Mouse (Mus musculus) midbrain, embryonic 11.5 days (tissue): ENCODE measurements around the gene Tnfsfm13. TPM values are rescaled to one million over a fixed set of nuclear protein-coding genes. Genes with fewer than 3 reads are reported as not detected.
A peak's percentile ranks its signal among the peaks of the same experiment; 100 is the strongest.

Experiments used
- ATAC-seq: fragments of 200-750 bp; cut with Nextera tagmentation; 2 replicates; pipeline ENCODE4 v1.8.0; 2017; ENCODE audit warnings: moderate TSS enrichment, moderate library complexity; ENCODE audit not compliant: low FRiP score
- DNase-seq: peaks from one replicate; pipeline ENCODE4 v3.0.0; 2015; ENCODE audit warnings: low spot score; ENCODE audit errors: missing footprints
- H3K27ac ChIP-seq: fragments of 300-500 bp; sonication (generic); 2 replicates; pipeline ENCODE4 v1.5.1; 2014; ENCODE audit warnings: low read depth, low read length
- H3K27me3 ChIP-seq: fragments of 300-500 bp; sonication (generic); 2 replicates; pipeline ENCODE4 v1.6.1; 2014; ENCODE audit warnings: mild to moderate bottlenecking, low read length, moderate library complexity, mixed read lengths; ENCODE audit not compliant: control insufficient read depth, insufficient read depth
- H3K36me3 ChIP-seq: fragments of 300-500 bp; sonication (generic); 2 replicates; pipeline ENCODE4 v1.6.1; 2014; ENCODE audit warnings: mild to moderate bottlenecking, low read length, moderate library complexity, mixed read lengths; ENCODE audit not compliant: control insufficient read depth, insufficient read depth
- H3K4me1 ChIP-seq: fragments of 300-500 bp; sonication (generic); 2 replicates; pipeline ENCODE4 v1.6.1; 2014; ENCODE audit warnings: low read length; ENCODE audit not compliant: control insufficient read depth, insufficient read depth
- H3K4me2 ChIP-seq: fragments of 300-500 bp; sonication (generic); 2 replicates; pipeline ENCODE4 v1.6.1; 2014; ENCODE audit warnings: mild to moderate bottlenecking, moderate library complexity
- H3K4me3 ChIP-seq: fragments of 300-500 bp; sonication (generic); 2 replicates; pipeline ENCODE4 v1.5.1; 2014; ENCODE audit warnings: low read depth, low read length
- H3K9ac ChIP-seq: fragments of 300-500 bp; sonication (generic); 2 replicates; pipeline ENCODE4 v1.6.1; 2014; ENCODE audit warnings: low read length
- H3K9me3 ChIP-seq: fragments of 300-500 bp; sonication (generic); 2 replicates; pipeline ENCODE4 v1.6.1; 2016; ENCODE audit warnings: low read length; ENCODE audit not compliant: control insufficient read depth
- WGBS: fragments of 180-500 bp; shearing (Covaris S2); extraction: QIAGEN DNeasy Blood & Tissue Kit; methylation state at CpG from one replicate; pipeline ENCODE4 v1.1.7; 2014; 5-methylcytosine and 5-hydroxymethylcytosine counted together
- polyA plus RNA-seq: library from polyadenylated mRNA; unstranded; fragments of >200 nt; fragmentation: Nextera tagmentation; extraction: Ambion mirVana; gene quantifications from 2 replicates; pipeline ENCODE4 v1.2.1, GENCODE M21; 2014

Gene Tnfsfm13
- polyA plus RNA-seq, 1 experiment from 2014 or later: 0.78 TPM

- ATAC-seq (peak; percentile 38), DNase-seq (peak; percentile 86)
- Histone ChIP-seq H3K9me3 (no peaks in the 10 kb centered on the region), H3K27me3 (no peaks in the 10 kb centered on the region), H3K27ac (peak overlapping the region; percentile 94), H3K9ac (peak overlapping the region; percentile 70), H3K4me3 (peak overlapping the region; percentile 50), H3K4me1 (peaks cover 9% of the 10 kb centered on the region), H3K4me2 (peak overlapping the region; percentile 55), H3K36me3 (peaks cover 33% of the 10 kb centered on the region)
- WGBS: 70% methylated on average over 13 of the region's 13 CpGs
Observed at GRCm38 (mm10) chr11:69662967-69663671, 32.8 kb downstream of the Tnfsfm13 start.

DNA sequence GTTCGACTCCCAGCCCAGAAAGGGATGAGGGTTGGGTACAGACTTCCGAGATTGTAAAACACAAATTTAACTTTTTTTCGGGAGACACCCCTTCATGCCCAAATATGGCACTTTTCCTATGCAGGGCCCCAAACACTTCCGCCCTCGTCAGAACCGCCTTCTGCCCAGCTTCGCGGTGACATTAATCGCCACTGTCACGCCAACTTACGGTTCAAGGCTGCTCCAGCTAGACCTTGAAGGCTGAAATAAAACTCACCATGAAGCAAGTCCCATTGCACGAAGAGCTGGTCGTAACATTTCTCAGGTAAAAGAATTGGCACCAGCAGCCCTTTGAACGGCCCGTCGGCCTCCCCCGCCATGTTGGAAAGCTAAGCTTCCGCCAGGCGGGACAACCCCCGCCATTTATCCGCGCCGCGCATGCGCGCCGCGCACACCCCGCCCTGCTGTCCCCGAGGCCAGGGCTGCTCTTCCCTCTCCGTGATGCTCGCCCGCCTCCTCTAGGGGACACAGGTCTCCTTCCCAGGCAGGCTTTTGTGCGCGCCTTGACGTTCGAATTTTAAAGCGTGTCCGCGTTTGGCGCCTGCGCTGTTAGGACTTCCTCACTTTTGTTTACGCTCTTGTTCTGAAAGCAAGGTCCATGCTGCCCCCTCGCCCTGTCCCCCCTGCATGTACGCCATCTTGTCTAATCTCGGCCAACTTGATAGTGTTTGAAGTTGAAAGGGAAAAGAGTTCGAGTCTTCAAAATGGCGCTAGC lies 33.5 kb downstream of the Tnfsfm13 start, which contains the start of gene Mpdu1:
Mpdu1 (minus strand) TSS at position 430 of the 754 bp plus-strand sequence.
- H3K27ac ChIP-seq: peak within 1 kb of the TSS; percentile 94
- no peaks in the 10 kb centered on the region for H3K27me3 ChIP-seq
- ATAC-seq: peak; percentile 95
- DNase-seq: peak; percentile 99
- peaks cover 32% of the 10 kb centered on the region for H3K36me3 ChIP-seq
- H3K4me2 ChIP-seq: peak within 1 kb of the TSS; percentile 55
- peak within 1 kb of the TSS; percentile 70 for H3K9ac ChIP-seq
- under 1% methylated on average over 48 of the region's 48 CpGs for WGBS
- peak within 1 kb of the TSS; percentile 50 for H3K4me3 ChIP-seq
- H3K9me3 ChIP-seq: no peaks in the 10 kb centered on the region
- H3K4me1 ChIP-seq: peaks cover 9% of the 10 kb centered on the region

GRCm38 (mm10) chr11:69661221-69661881 lies 34.5 kb downstream of the Tnfsfm13 start:
- H3K4me3 ChIP-seq: peak overlapping the region; percentile 50
- peak overlapping the region; percentile 70 for H3K9ac ChIP-seq
- no peak overlapping the region for H3K27ac ChIP-seq
- H3K4me2 ChIP-seq: peak overlapping the region; percentile 55
- 80% methylated on average over 3 of the region's 3 CpGs for WGBS
- ATAC-seq: no peak
- H3K27me3 ChIP-seq: no peaks in the 10 kb centered on the region
- H3K36me3 ChIP-seq: peaks cover 32% of the 10 kb centered on the region
- peak; percentile 84 for DNase-seq
- H3K9me3 ChIP-seq: no peaks in the 10 kb centered on the region
- H3K4me1 ChIP-seq: peaks cover 9% of the 10 kb centered on the region

DNA sequence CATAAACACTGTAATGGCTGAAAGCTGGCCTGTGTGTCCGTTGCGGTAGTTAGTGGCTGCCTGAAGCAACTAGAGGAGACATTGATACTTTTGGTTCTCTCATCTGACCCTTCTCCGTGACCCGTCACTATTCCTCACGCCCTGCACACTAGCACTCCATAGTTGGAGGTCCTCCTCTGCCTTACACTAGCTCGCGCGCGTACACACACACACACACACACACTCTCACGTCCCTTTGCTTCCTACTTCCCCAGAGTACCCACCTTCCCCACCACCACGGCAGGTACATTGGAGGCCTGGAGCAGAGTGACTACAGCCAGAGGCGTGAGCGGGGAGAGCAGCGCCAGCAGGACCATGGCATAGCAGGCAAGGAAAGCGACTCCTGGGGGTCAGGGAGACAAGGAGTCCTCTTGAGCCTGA lies 38.4 kb downstream of the Tnfsfm13 start:
- H3K27me3 ChIP-seq: no peaks in the 10 kb centered on the region
- H3K9ac ChIP-seq: no peak overlapping the region
- no peaks in the 10 kb centered on the region for H3K9me3 ChIP-seq
- peaks cover 11% of the 10 kb centered on the region for H3K4me1 ChIP-seq
- ATAC-seq (no peak), DNase-seq (peak; percentile 87)
- H3K27ac ChIP-seq: no peak overlapping the region
- H3K36me3 ChIP-seq: peaks cover 21% of the 10 kb centered on the region
- WGBS: 87% methylated on average over 15 of the region's 15 CpGs
- H3K4me2 ChIP-seq: no peak overlapping the region
- no peak overlapping the region for H3K4me3 ChIP-seq

DNA sequence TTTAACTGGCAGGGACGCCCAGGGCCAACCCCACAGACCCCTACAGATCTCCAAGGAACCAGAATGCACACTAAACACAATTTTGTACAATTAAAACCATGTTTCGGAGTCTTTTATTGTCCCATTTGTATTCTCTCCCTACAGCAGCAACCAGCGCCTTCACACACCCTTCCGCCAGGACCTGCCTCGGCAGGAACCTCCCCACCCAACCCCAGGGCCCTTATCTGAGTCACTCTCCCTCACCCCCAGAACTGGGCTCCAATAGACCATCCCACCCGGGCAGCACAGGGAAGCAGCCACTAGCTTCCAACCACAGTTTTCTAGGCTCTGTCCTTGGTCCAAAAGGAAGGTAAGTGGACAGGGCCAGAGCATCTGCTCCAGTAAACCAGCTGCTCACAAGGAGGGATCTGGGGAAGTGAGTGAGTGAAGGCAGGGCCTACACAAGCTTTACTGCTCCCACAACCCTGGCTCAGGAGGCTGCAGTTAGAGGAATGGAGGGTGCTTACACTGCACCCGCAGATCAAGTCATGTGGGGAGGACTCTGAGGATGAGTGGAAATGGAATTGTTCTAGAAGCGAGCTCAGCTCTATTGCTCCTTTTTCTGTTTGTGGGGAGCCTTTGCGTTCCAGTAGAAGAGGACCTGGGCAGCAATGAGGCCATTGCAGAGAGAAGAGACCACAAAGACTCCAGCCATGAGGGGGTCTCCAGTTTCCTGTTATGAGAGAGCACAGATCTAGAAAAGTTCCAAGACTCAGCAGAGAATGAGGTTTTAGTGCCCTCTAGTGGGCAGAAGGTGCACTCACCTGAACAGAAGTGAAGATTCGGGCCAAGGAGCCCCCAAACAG lies 39.1 kb downstream of the Tnfsfm13 start:
- H3K4me1 ChIP-seq: peaks cover 11% of the 10 kb centered on the region
- 80% methylated on average over 10 of the region's 10 CpGs for WGBS
- no peak overlapping the region for H3K27ac ChIP-seq
- peaks cover 28% of the 10 kb centered on the region for H3K36me3 ChIP-seq
- no peaks in the 10 kb centered on the region for H3K9me3 ChIP-seq
- no peak overlapping the region for H3K4me2 ChIP-seq
- peak; percentile 96 for DNase-seq
- no peak overlapping the region for H3K9ac ChIP-seq
- no peak for ATAC-seq
- H3K27me3 ChIP-seq: no peaks in the 10 kb centered on the region
- H3K4me3 ChIP-seq: no peak overlapping the region

- H3K27ac ChIP-seq: no peak overlapping the region
- WGBS: 88% methylated on average over 5 of the region's 5 CpGs
- peaks cover 28% of the 10 kb centered on the region for H3K36me3 ChIP-seq
- H3K4me2 ChIP-seq: no peak overlapping the region
- DNase-seq: no peak
- no peak for ATAC-seq
- H3K9me3 ChIP-seq: no peaks in the 10 kb centered on the region
- H3K9ac ChIP-seq: no peak overlapping the region
- H3K4me3 ChIP-seq: no peak overlapping the region
- 0 out of 2 replicates have a peak, but pooled peaks cover 4% of the 10 kb centered on the region for H3K4me1 ChIP-seq
- H3K27me3 ChIP-seq: no peaks in the 10 kb centered on the region
Observed at GRCm38 (mm10) chr11:69656065-69656455, 39.8 kb downstream of the Tnfsfm13 start.

- Histone ChIP-seq H3K27ac (no peak within 1 kb of the TSS), H3K27me3 (no peaks in the 10 kb centered on the region), H3K4me1 (0 out of 2 replicates have a peak, but pooled peaks cover 4% of the 10 kb centered on the region), H3K9ac (no peak within 1 kb of the TSS), H3K9me3 (no peaks in the 10 kb centered on the region), H3K36me3 (peaks cover 33% of the 10 kb centered on the region), H3K4me2 (no peak within 1 kb of the TSS), H3K4me3 (no peak within 1 kb of the TSS)
- ATAC-seq (peak; percentile 65; the same call in 1 of the 2 replicates), DNase-seq (peak; percentile 97)
- whole genome bisulfite sequencing: 22% methylated on average over 34 of the region's 34 CpGs
Observed at GRCm38 (mm10) chr11:69655264-69656064, 40.4 kb downstream of the Tnfsfm13 start, which contains the start of gene Sox15. Sox15 (plus strand) TSS chr11:69655314.

- Histone ChIP-seq H3K9me3 (no peaks in the 10 kb centered on the region), H3K4me3 (no peak overlapping the region), H3K27ac (no peak overlapping the region), H3K27me3 (no peaks in the 10 kb centered on the region), H3K36me3 (peaks cover 38% of the 10 kb centered on the region), H3K4me2 (no peak overlapping the region), H3K9ac (no peak overlapping the region), H3K4me1 (0 out of 2 replicates have a peak, but pooled peaks cover 4% of the 10 kb centered on the region)
- DNase-seq (no peak), ATAC-seq (no peak)
- 44% methylated on average over 9 of the region's 9 CpGs for WGBS
Observed at GRCm38 (mm10) chr11:69654760-69655159, 41.1 kb downstream of the Tnfsfm13 start.
